Mouse (Mus musculus): ENCODE data around the gene Gm49396.

Gene Gm49396

GRCm38 (mm10) chr7:30586455-30587020 is 23.4 kb downstream of the Gm49396 start:
- DNase-seq (ENCODE audit: low read depth): no peak

GRCm38 (mm10) chr7:30587842-30588667 is 24.9 kb downstream of the Gm49396 start:
- DNase-seq (ENCODE audit: low read depth): peak; percentile 23

GRCm38 (mm10) chr7:30588676-30589434 is 25.7 kb downstream of the Gm49396 start, which contains the start of gene Kmt2b:
TSS of gene Kmt2b (minus strand) at chr7:30588726.
- DNase-seq (ENCODE audit: low read depth): peak; percentile 90

- peak; percentile 71 for DNase-seq (ENCODE audit: low read depth)
These were observed 26.5 kb downstream of the Gm49396 start for GRCm38 (mm10) chr7:30589435-30590301.

- DNase-seq (ENCODE audit: low read depth): no peak
These were observed 27.9 kb downstream of the Gm49396 start for GRCm38 (mm10) chr7:30590927-30591604.

- DNase-seq (ENCODE audit: low read depth): no peak
These were observed 28.4 kb downstream of the Gm49396 start for GRCm38 (mm10) chr7:30591605-30591951.

- DNase-seq (ENCODE audit: low read depth): peak; percentile 21
These were observed 29.8 kb downstream of the Gm49396 start for GRCm38 (mm10) chr7:30592772-30593423.

GRCm38 (mm10) chr7:30593579-30594509 is 30.7 kb downstream of the Gm49396 start:
- no peak for DNase-seq (ENCODE audit: low read depth)

GRCm38 (mm10) chr7:30594510-30595024 is 31.4 kb downstream of the Gm49396 start:
- no peak for DNase-seq (ENCODE audit: low read depth)

- DNase-seq (ENCODE audit: low read depth): no peak
These were observed 32.9 kb downstream of the Gm49396 start for GRCm38 (mm10) chr7:30596093-30596492.

GRCm38 (mm10) chr7:30596811-30597210 is 33.7 kb downstream of the Gm49396 start:
- no peak for DNase-seq (ENCODE audit: low read depth)

GRCm38 (mm10) chr7:30598786-30599185 is 35.6 kb downstream of the Gm49396 start, which contains the start of gene Zbtb32:
TSS of gene Zbtb32 (minus strand) at chr7:30598909.
- DNase-seq (ENCODE audit: low read depth): no peak

GRCm38 (mm10) chr7:30599933-30600353 is 36.8 kb downstream of the Gm49396 start:
- peak; percentile 83 for DNase-seq (ENCODE audit: low read depth)

- no peak for DNase-seq (ENCODE audit: low read depth)
These were observed 37.5 kb downstream of the Gm49396 start for GRCm38 (mm10) chr7:30600651-30601050.

GRCm38 (mm10) chr7:30602583-30602982 is 39.4 kb downstream of the Gm49396 start:
- DNase-seq (ENCODE audit: low read depth): no peak

- no peak for DNase-seq (ENCODE audit: low read depth)
These were observed 41.3 kb downstream of the Gm49396 start for GRCm38 (mm10) chr7:30604424-30604823.

GRCm38 (mm10) chr7:30604944-30605343 is 41.8 kb downstream of the Gm49396 start:
- no peak for DNase-seq (ENCODE audit: low read depth)

GRCm38 (mm10) chr7:30607706-30608309 is 44.7 kb downstream of the Gm49396 start:
- DNase-seq (ENCODE audit: low read depth): no peak

GRCm38 (mm10) chr7:30608476-30608875 is 45.3 kb downstream of the Gm49396 start:
- no peak for DNase-seq (ENCODE audit: low read depth)

All from c-Kit-positive CD71-positive TER-119-negative erythroid progenitor cells, embryonic 14.5 days (primary cell).